Mouse (Mus musculus): ENCODE data around the gene Exosc8. TPM values are rescaled to one million over a fixed set of nuclear protein-coding genes. Genes with fewer than 3 reads are reported as not detected.
A peak's percentile ranks its signal among the peaks of the same experiment; 100 is the strongest.

The Exosc8 gene
- polyA plus RNA-seq, 1 experiment from 2014 or later = 39.0 TPM

DNA sequence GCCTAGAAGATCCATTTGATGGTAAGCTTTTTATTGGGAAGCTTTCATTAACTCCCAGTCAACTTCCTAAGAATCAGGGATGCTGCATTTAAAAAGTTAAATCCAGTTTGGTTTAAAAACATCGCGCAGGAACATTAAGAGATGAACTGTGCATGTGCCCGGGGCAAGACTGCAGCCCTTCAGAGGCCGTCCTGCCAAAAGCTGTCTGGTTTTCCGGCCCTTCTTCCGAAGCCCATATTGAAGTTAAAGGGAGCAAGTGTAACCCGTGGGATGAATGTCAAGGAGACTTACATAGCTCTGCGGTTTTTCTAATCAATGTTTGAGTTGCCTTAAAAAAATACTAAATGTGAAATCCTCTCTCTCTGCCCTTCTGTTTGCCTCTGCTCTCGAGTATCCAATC lies 24.0 kb upstream of the Exosc8 start:
- ATAC-seq (no peak), DNase-seq (ENCODE audit: low spot score) (no peak)
- Histone ChIP-seq H3K9ac (replicated peaks; ENCODE audit: low read depth) (no peak overlapping the region), H3K4me3 (ENCODE audit: low read depth, low read length) (no peak overlapping the region), H3K27ac (ENCODE audit: low read length) (no peak overlapping the region), H3K27me3 (replicated peaks; ENCODE audit: insufficient read depth, low read length) (no peaks in the 10 kb centered on the region), H3K4me1 (ENCODE audit: insufficient read depth, low read depth, low read length) (peaks cover 6% of the 10 kb centered on the region; the same call in 1 of the 2 replicates), H3K36me3 (ENCODE audit: insufficient read depth, low read length) (no peaks in the 10 kb centered on the region), H3K9me3 (ENCODE audit: low read length) (no peaks in the 10 kb centered on the region), H3K4me2 (replicated peaks; ENCODE audit: low read depth, low read length) (no peak overlapping the region)
- WGBS = 55% methylated on average over 9 of the region's 9 CpGs
- no peak for TF ChIP-seq EP300 (IDR thresholded peaks at IDR 0.05)
- no peak for TF ChIP-seq CTCF (IDR thresholded peaks at IDR 0.05)

GRCm38 (mm10) chr3:54757446-54757845 lies 22.3 kb upstream of the Exosc8 start:
- Histone ChIP-seq H3K4me2 (replicated peaks; ENCODE audit: low read depth, low read length) (peak overlapping the region; percentile 98; the same call in 1 of the 2 replicates), H3K9me3 (ENCODE audit: low read length) (no peaks in the 10 kb centered on the region), H3K9ac (replicated peaks; ENCODE audit: low read depth) (no peak overlapping the region), H3K27me3 (replicated peaks; ENCODE audit: insufficient read depth, low read length) (no peaks in the 10 kb centered on the region), H3K4me3 (ENCODE audit: low read depth, low read length) (no peak overlapping the region), H3K36me3 (ENCODE audit: insufficient read depth, low read length) (no peaks in the 10 kb centered on the region), H3K4me1 (ENCODE audit: insufficient read depth, low read depth, low read length) (peaks cover 6% of the 10 kb centered on the region; the same call in 1 of the 2 replicates), H3K27ac (ENCODE audit: low read length) (no peak overlapping the region)
- no peak for ATAC-seq
- WGBS = 51% methylated on average over 8 of the region's 8 CpGs
- no peak for DNase-seq (ENCODE audit: low spot score)
- no peak for TF ChIP-seq CTCF (IDR thresholded peaks at IDR 0.05)
- no peak for TF ChIP-seq EP300 (IDR thresholded peaks at IDR 0.05)

GRCm38 (mm10) chr3:54756058-54756457 lies 20.9 kb upstream of the Exosc8 start:
- TF ChIP-seq CTCF (IDR thresholded peaks at IDR 0.05) (peak; percentile 32), EP300 (IDR thresholded peaks at IDR 0.05) (peak; percentile 24; the same call in 1 of the 2 replicates)
- H3K9ac ChIP-seq (replicated peaks; ENCODE audit: low read depth) = peak overlapping the region; percentile 44; the same call in 1 of the 2 replicates
- peak; percentile 85 for ATAC-seq
- H3K27ac ChIP-seq (ENCODE audit: low read length) = peak overlapping the region; percentile 78
- H3K4me1 ChIP-seq (ENCODE audit: insufficient read depth, low read depth, low read length) = peaks cover 6% of the 10 kb centered on the region; the same call in 1 of the 2 replicates
- H3K4me2 ChIP-seq (replicated peaks; ENCODE audit: low read depth, low read length) = peak overlapping the region; percentile 98
- no peaks in the 10 kb centered on the region for H3K36me3 ChIP-seq (ENCODE audit: insufficient read depth, low read length)
- peak; percentile 65 for DNase-seq (ENCODE audit: low spot score)
- no peaks in the 10 kb centered on the region for H3K9me3 ChIP-seq (ENCODE audit: low read length)
- peak overlapping the region; percentile 63 for H3K4me3 ChIP-seq (ENCODE audit: low read depth, low read length)
- 2% methylated on average over 11 of the region's 11 CpGs for WGBS
- no peaks in the 10 kb centered on the region for H3K27me3 ChIP-seq (replicated peaks; ENCODE audit: insufficient read depth, low read length)

GRCm38 (mm10) chr3:54755145-54756041 lies 20.2 kb upstream of the Exosc8 start, which contains the start of gene Smad9:
Smad9 (plus strand) TSS chr3:54755582.
- H3K9me3 ChIP-seq (ENCODE audit: low read length) = no peaks in the 10 kb centered on the region
- H3K4me1 ChIP-seq (ENCODE audit: insufficient read depth, low read depth, low read length) = peaks cover 2% of the 10 kb centered on the region; the same call in 1 of the 2 replicates
- no peaks in the 10 kb centered on the region for H3K27me3 ChIP-seq (replicated peaks; ENCODE audit: insufficient read depth, low read length)
- TF ChIP-seq EP300 (IDR thresholded peaks at IDR 0.05) (no peak), CTCF (IDR thresholded peaks at IDR 0.05) (no peak; the same call in 1 of the 2 replicates)
- peak within 1 kb of the TSS; percentile 98 for H3K4me2 ChIP-seq (replicated peaks; ENCODE audit: low read depth, low read length)
- peak within 1 kb of the TSS; percentile 63 for H3K4me3 ChIP-seq (ENCODE audit: low read depth, low read length)
- peak within 1 kb of the TSS; percentile 78 for H3K27ac ChIP-seq (ENCODE audit: low read length)
- no peaks in the 10 kb centered on the region; the same call in 1 of the 2 replicates for H3K36me3 ChIP-seq (ENCODE audit: insufficient read depth, low read length)
- ATAC-seq = peak; percentile 90
- DNase-seq (ENCODE audit: low spot score) = peak; percentile 74
- peak within 1 kb of the TSS; percentile 44 for H3K9ac ChIP-seq (replicated peaks; ENCODE audit: low read depth)
- WGBS = under 1% methylated on average over 66 of the region's 66 CpGs

GRCm38 (mm10) chr3:54753411-54753810 lies 18.2 kb upstream of the Exosc8 start:
- H3K27ac ChIP-seq (ENCODE audit: low read length) = no peak overlapping the region

DNA sequence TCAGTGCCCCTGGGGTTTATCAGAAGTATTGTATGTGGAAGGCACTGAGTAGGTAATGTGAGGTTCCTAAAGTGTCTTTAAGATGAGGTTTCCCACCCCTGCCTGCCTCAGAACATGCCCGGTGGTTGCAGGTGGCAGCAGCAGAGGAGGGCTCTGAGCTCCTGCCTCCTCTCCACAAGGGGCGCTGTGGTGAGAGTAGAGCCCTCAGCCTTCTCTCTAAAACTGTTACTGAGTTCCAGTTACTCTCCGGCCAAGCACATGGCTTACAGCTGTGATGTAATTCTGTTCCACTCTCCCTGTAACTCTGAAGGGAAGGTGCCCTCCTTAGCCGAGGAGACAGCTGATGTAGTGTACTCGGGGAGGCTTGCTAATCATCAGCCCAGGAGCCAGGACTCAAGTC lies 10.6 kb upstream of the Exosc8 start:
- ATAC-seq = peak; percentile 57
- DNase-seq (ENCODE audit: low spot score) = peak; percentile 50
- TF ChIP-seq CTCF (IDR thresholded peaks at IDR 0.05) (peak; percentile 69), EP300 (IDR thresholded peaks at IDR 0.05) (no peak)

More at GRCm38 (mm10) chr3:54753411-54753810, 18.2 kb upstream of the Exosc8 start:
- ATAC-seq (no peak), DNase-seq (ENCODE audit: low spot score) (no peak)
- WGBS = 61% methylated on average over 4 of the region's 4 CpGs
- Histone ChIP-seq H3K4me3 (ENCODE audit: low read depth, low read length) (no peak overlapping the region), H3K4me2 (replicated peaks; ENCODE audit: low read depth, low read length) (no peak overlapping the region), H3K9me3 (ENCODE audit: low read length) (no peaks in the 10 kb centered on the region), H3K27me3 (replicated peaks; ENCODE audit: insufficient read depth, low read length) (no peaks in the 10 kb centered on the region), H3K9ac (replicated peaks; ENCODE audit: low read depth) (no peak overlapping the region), H3K4me1 (ENCODE audit: insufficient read depth, low read depth, low read length) (peaks cover 2% of the 10 kb centered on the region; the same call in 1 of the 2 replicates), H3K36me3 (ENCODE audit: insufficient read depth, low read length) (peaks cover 12% of the 10 kb centered on the region; the same call in 1 of the 2 replicates)
- TF ChIP-seq EP300 (IDR thresholded peaks at IDR 0.05) (no peak), CTCF (IDR thresholded peaks at IDR 0.05) (no peak)

More for the DNA sequence above, 10.6 kb upstream of the Exosc8 start:
- Histone ChIP-seq H3K9ac (replicated peaks; ENCODE audit: low read depth) (no peak overlapping the region), H3K27me3 (replicated peaks; ENCODE audit: insufficient read depth, low read length) (no peaks in the 10 kb centered on the region), H3K4me2 (replicated peaks; ENCODE audit: low read depth, low read length) (no peak overlapping the region), H3K4me3 (ENCODE audit: low read depth, low read length) (no peak overlapping the region), H3K4me1 (ENCODE audit: insufficient read depth, low read depth, low read length) (no peaks in the 10 kb centered on the region), H3K36me3 (ENCODE audit: insufficient read depth, low read length) (peaks cover 53% of the 10 kb centered on the region; the same call in 1 of the 2 replicates), H3K27ac (ENCODE audit: low read length) (no peak overlapping the region), H3K9me3 (ENCODE audit: low read length) (no peaks in the 10 kb centered on the region)
- 56% methylated on average over 5 of the region's 5 CpGs for WGBS

Measured in lung, postnatal 0 days (tissue).